Mouse (Mus musculus): ENCODE data around the gene Cyp4v3. TPM values are rescaled to one million over a fixed set of nuclear protein-coding genes. Genes with fewer than 3 reads are reported as not detected.

Gene Cyp4v3
- 1.4 and 1.7 TPM in 2 replicates for polyA plus RNA-seq (2014; fragmentation: Nextera tagmentation; extraction: Ambion mirVana)

DNA sequence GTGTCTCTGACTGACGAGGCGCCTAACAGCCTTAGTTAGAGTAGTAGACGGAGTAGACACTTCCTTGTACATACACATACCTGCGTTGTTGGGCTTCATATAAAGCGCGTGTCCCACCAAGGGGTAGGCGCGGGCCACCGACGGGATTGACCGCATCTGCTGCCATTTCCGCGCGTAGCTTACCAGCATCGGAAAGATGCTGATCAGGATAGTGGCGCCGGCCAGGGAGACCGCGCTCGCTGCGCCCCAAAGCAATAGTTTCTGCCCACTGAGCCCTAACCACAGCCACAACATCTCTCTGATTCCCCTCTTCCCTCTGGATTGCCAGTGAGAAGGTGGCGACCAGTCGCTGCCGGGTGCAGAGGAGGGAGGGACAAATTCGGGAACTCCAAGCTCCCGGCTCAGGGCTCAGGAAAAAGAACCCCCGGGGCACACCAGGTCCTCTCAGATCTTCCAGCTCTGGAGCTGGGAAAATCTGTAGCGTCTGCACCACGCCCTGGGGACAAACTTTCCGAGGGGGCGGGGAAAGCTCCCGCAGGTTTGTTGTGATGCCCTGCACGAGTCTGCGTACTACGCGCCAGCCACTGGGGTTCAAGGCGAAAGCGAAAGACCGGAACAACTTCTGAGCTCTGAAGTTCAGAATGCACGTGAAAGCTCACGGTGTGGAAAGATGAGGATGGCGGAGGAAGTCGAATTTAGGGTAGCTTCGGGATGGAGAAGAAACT, at the start of gene Cyp4v3:
Gene Cyp4v3 (minus strand): TSS at position 532 of the 725 bp plus-strand sequence.
- H3K27me3 ChIP-seq (ENCODE audit: control insufficient read depth, insufficient read depth, low read length): peaks cover 4% of the 10 kb centered on the region; the same call in 1 of the 2 replicates
- peak; percentile 74 for DNase-seq
- H3K4me3 ChIP-seq (replicated peaks; ENCODE audit: low read depth, low read length): peak within 1 kb of the TSS; percentile 50
- H3K9ac ChIP-seq (replicated peaks; ENCODE audit: low read length): peak within 1 kb of the TSS; percentile 42
- H3K27ac ChIP-seq (replicated peaks; ENCODE audit: low read depth, low read length): no peak within 1 kb of the TSS
- no peaks in the 10 kb centered on the region for H3K9me3 ChIP-seq (ENCODE audit: control insufficient read depth, low read length)
- H3K4me1 ChIP-seq (ENCODE audit: control insufficient read depth, insufficient read depth, low read length): no peaks in the 10 kb centered on the region
- ATAC-seq (ENCODE audit: low FRiP score, low TSS enrichment): no peak; the same call in 1 of the 2 replicates
- no peaks in the 10 kb centered on the region for H3K36me3 ChIP-seq (ENCODE audit: control insufficient read depth, insufficient read depth, low read length)
- under 1% methylated on average over 44 of the region's 44 CpGs for WGBS
- H3K4me2 ChIP-seq (ENCODE audit: low read length): peak within 1 kb of the TSS; percentile 92

- H3K36me3 ChIP-seq (ENCODE audit: control insufficient read depth, insufficient read depth, low read length): no peaks in the 10 kb centered on the region
- H3K4me1 ChIP-seq (ENCODE audit: control insufficient read depth, insufficient read depth, low read length): peaks cover 15% of the 10 kb centered on the region
- H3K4me3 ChIP-seq (replicated peaks; ENCODE audit: low read depth, low read length): peak within 1 kb of the TSS; percentile 40
- under 1% methylated on average over 6 of the region's 6 CpGs for WGBS
- DNase-seq: peak; percentile 71
- peaks cover 4% of the 10 kb centered on the region; the same call in 1 of the 2 replicates for H3K27me3 ChIP-seq (ENCODE audit: control insufficient read depth, insufficient read depth, low read length)
- H3K9ac ChIP-seq (replicated peaks; ENCODE audit: low read length): peak within 1 kb of the TSS; percentile 62
- H3K27ac ChIP-seq (replicated peaks; ENCODE audit: low read depth, low read length): no peak within 1 kb of the TSS
- ATAC-seq (ENCODE audit: low FRiP score, low TSS enrichment): peak; percentile 72; the same call in 1 of the 2 replicates
- H3K9me3 ChIP-seq (ENCODE audit: control insufficient read depth, low read length): no peaks in the 10 kb centered on the region
- peak within 1 kb of the TSS; percentile 89 for H3K4me2 ChIP-seq (ENCODE audit: low read length)
Measured at GRCm38 (mm10) chr8:45381963-45382347, 48.9 kb upstream of the Cyp4v3 start, which contains the start of gene Fam149a. Fam149a (minus strand) TSS chr8:45382291.

DNA sequence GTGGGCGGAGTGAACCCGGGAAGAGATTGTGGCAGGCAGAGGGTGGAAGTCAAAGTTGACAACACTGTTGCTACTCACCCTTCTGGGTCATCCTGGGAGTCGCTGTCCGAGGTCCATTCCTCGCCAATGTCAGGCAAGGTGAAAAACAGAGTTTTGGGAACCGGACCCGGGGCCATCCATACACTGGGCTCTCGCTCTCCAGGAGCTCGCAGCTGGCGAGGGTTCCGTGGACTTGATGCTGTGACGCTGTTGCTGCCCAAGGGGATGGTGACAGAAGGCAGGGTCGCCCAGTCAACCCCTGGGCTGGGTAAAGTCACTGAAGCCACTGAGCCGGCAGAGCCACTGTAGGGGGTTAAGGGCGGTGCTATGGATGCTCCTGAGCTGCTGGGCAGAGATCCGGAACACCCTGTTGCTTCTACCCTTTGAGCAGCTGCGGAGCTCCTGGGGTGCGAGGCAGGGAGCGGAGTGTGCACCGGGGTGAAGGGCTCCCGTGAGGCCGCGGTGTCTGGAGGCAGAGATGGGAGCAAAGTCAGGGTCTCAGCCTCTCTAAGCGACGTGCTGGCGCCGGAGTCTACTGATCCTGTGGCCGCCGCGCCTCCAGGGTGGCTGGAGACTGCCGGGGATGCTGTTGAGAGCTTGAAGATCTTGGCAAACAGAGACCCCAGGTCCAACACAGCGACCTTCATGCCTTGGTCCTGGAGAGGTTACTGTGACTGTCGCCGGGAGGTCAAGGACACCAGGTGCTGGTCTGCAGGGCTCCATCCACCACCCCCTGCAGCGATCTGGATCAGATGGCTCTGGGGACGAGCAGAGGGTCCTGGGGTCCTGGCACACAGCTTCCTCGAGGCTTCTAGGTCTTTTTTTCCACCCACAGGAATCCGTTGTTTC, 48.3 kb upstream of the Cyp4v3 start:
- no peaks in the 10 kb centered on the region for H3K36me3 ChIP-seq (ENCODE audit: control insufficient read depth, insufficient read depth, low read length)
- DNase-seq (peak; percentile 47), ATAC-seq (ENCODE audit: low FRiP score, low TSS enrichment) (peak; percentile 63)
- H3K4me2 ChIP-seq (ENCODE audit: low read length): peak overlapping the region; percentile 89
- no peak overlapping the region for H3K27ac ChIP-seq (replicated peaks; ENCODE audit: low read depth, low read length)
- peaks cover 15% of the 10 kb centered on the region for H3K4me1 ChIP-seq (ENCODE audit: control insufficient read depth, insufficient read depth, low read length)
- H3K4me3 ChIP-seq (replicated peaks; ENCODE audit: low read depth, low read length): peak overlapping the region; percentile 40
- no peaks in the 10 kb centered on the region for H3K9me3 ChIP-seq (ENCODE audit: control insufficient read depth, low read length)
- peak overlapping the region; percentile 62 for H3K9ac ChIP-seq (replicated peaks; ENCODE audit: low read length)
- peaks cover 4% of the 10 kb centered on the region; the same call in 1 of the 2 replicates for H3K27me3 ChIP-seq (ENCODE audit: control insufficient read depth, insufficient read depth, low read length)
- WGBS: 3% methylated on average over 38 of the region's 38 CpGs

GRCm38 (mm10) chr8:45380598-45380997, 47.6 kb upstream of the Cyp4v3 start:
- no peak overlapping the region for H3K9ac ChIP-seq (replicated peaks; ENCODE audit: low read length)
- H3K4me2 ChIP-seq (ENCODE audit: low read length): no peak overlapping the region
- ATAC-seq (ENCODE audit: low FRiP score, low TSS enrichment) (no peak), DNase-seq (no peak)
- H3K4me1 ChIP-seq (ENCODE audit: control insufficient read depth, insufficient read depth, low read length): peaks cover 15% of the 10 kb centered on the region
- WGBS: 12% methylated on average over 4 of the region's 4 CpGs
- H3K4me3 ChIP-seq (replicated peaks; ENCODE audit: low read depth, low read length): no peak overlapping the region
- no peaks in the 10 kb centered on the region for H3K36me3 ChIP-seq (ENCODE audit: control insufficient read depth, insufficient read depth, low read length)
- no peak overlapping the region for H3K27ac ChIP-seq (replicated peaks; ENCODE audit: low read depth, low read length)
- H3K9me3 ChIP-seq (ENCODE audit: control insufficient read depth, low read length): no peaks in the 10 kb centered on the region
- H3K27me3 ChIP-seq (ENCODE audit: control insufficient read depth, insufficient read depth, low read length): peaks cover 4% of the 10 kb centered on the region; the same call in 1 of the 2 replicates

DNA sequence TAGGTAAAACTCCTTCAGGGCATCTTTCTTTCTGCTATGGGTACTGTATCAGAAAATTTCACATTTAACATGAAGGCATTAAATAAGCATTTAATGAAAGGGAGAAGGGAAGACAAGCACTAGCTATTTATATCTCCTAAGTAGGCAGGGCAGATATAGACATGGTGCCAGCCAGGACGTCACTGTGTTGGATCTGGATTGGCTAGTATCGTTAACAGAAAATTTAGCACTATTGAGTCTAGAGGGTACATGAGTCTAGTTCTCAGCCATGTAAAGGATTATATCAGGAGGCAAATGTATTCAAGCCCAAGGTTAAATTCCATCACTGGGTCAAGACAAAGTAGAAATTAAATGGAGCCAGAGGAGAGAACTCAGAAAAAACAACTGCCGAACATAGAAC, 41.1 kb upstream of the Cyp4v3 start:
- no peaks in the 10 kb centered on the region for H3K36me3 ChIP-seq (ENCODE audit: control insufficient read depth, insufficient read depth, low read length)
- H3K9ac ChIP-seq (replicated peaks; ENCODE audit: low read length): no peak overlapping the region
- H3K27me3 ChIP-seq (ENCODE audit: control insufficient read depth, insufficient read depth, low read length): no peaks in the 10 kb centered on the region
- ATAC-seq (ENCODE audit: low FRiP score, low TSS enrichment) (no peak), DNase-seq (no peak)
- no peak overlapping the region for H3K4me3 ChIP-seq (replicated peaks; ENCODE audit: low read depth, low read length)
- 82% methylated on average over 3 of the region's 3 CpGs for WGBS
- H3K9me3 ChIP-seq (ENCODE audit: control insufficient read depth, low read length): no peaks in the 10 kb centered on the region
- no peak overlapping the region for H3K4me2 ChIP-seq (ENCODE audit: low read length)
- no peak overlapping the region for H3K27ac ChIP-seq (replicated peaks; ENCODE audit: low read depth, low read length)
- H3K4me1 ChIP-seq (ENCODE audit: control insufficient read depth, insufficient read depth, low read length): no peaks in the 10 kb centered on the region

- Histone ChIP-seq H3K4me1 (ENCODE audit: control insufficient read depth, insufficient read depth, low read length) (no peaks in the 10 kb centered on the region), H3K27ac (replicated peaks; ENCODE audit: low read depth, low read length) (no peak overlapping the region), H3K9ac (replicated peaks; ENCODE audit: low read length) (no peak overlapping the region), H3K9me3 (ENCODE audit: control insufficient read depth, low read length) (no peaks in the 10 kb centered on the region), H3K36me3 (ENCODE audit: control insufficient read depth, insufficient read depth, low read length) (no peaks in the 10 kb centered on the region), H3K4me2 (ENCODE audit: low read length) (no peak overlapping the region), H3K4me3 (replicated peaks; ENCODE audit: low read depth, low read length) (no peak overlapping the region), H3K27me3 (ENCODE audit: control insufficient read depth, insufficient read depth, low read length) (no peaks in the 10 kb centered on the region)
- WGBS: 87% methylated on average over 1 of the region's 1 CpGs
- ATAC-seq (ENCODE audit: low FRiP score, low TSS enrichment) (no peak), DNase-seq (no peak)
Measured at GRCm38 (mm10) chr8:45367154-45367553, 34.1 kb upstream of the Cyp4v3 start.

DNA sequence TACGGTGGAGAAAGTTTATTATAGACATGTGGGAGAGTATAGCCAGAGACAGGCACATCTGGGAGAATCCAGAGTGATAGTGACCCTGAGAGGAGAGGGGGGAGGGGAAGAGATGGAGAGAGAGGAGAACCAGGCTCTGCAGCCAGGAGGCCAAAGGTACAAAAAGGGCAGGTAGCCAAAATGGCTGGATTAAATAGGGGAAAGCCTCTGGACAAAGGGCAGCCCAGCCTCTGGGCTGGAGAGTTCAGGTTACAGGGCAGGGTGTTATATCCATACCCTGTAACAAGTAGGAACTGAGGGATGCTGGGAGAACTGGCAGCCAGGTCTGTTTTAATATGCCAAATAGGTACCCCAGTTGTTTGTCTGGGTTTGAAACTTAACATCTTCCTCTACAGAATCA, 30.2 kb upstream of the Cyp4v3 start:
- Histone ChIP-seq H3K9me3 (ENCODE audit: control insufficient read depth, low read length) (no peaks in the 10 kb centered on the region), H3K4me2 (ENCODE audit: low read length) (no peak overlapping the region), H3K36me3 (ENCODE audit: control insufficient read depth, insufficient read depth, low read length) (no peaks in the 10 kb centered on the region), H3K9ac (replicated peaks; ENCODE audit: low read length) (no peak overlapping the region), H3K4me3 (replicated peaks; ENCODE audit: low read depth, low read length) (no peak overlapping the region), H3K4me1 (ENCODE audit: control insufficient read depth, insufficient read depth, low read length) (0 out of 2 replicates have a peak, but pooled peaks cover 4% of the 10 kb centered on the region), H3K27ac (replicated peaks; ENCODE audit: low read depth, low read length) (no peak overlapping the region), H3K27me3 (ENCODE audit: control insufficient read depth, insufficient read depth, low read length) (no peaks in the 10 kb centered on the region)
- ATAC-seq (ENCODE audit: low FRiP score, low TSS enrichment) (no peak), DNase-seq (no peak)
- WGBS: 94% methylated on average over 1 of the region's 1 CpGs

GRCm38 (mm10) chr8:45362323-45362722, 29.3 kb upstream of the Cyp4v3 start:
- no peaks in the 10 kb centered on the region for H3K36me3 ChIP-seq (ENCODE audit: control insufficient read depth, insufficient read depth, low read length)
- WGBS: 63% methylated on average over 6 of the region's 6 CpGs
- H3K9me3 ChIP-seq (ENCODE audit: control insufficient read depth, low read length): no peaks in the 10 kb centered on the region
- peak; percentile 69 for DNase-seq
- H3K9ac ChIP-seq (replicated peaks; ENCODE audit: low read length): no peak overlapping the region
- no peak overlapping the region for H3K4me2 ChIP-seq (ENCODE audit: low read length)
- peaks cover 10% of the 10 kb centered on the region for H3K4me1 ChIP-seq (ENCODE audit: control insufficient read depth, insufficient read depth, low read length)
- H3K4me3 ChIP-seq (replicated peaks; ENCODE audit: low read depth, low read length): no peak overlapping the region
- H3K27ac ChIP-seq (replicated peaks; ENCODE audit: low read depth, low read length): no peak overlapping the region
- ATAC-seq (ENCODE audit: low FRiP score, low TSS enrichment): no peak
- H3K27me3 ChIP-seq (ENCODE audit: control insufficient read depth, insufficient read depth, low read length): no peaks in the 10 kb centered on the region
